Mouse (Mus musculus) embryonic facial prominence, embryonic 15.5 days (tissue): ENCODE measurements around the gene Serpina1f. TPM values are rescaled to one million over a fixed set of nuclear protein-coding genes. Genes with fewer than 3 reads are reported as not detected.
"Not testable (repeated sequence)": the region's sequence is repeated elsewhere in the genome, so short reads cannot be mapped to it uniquely, and the experiment has no call there.

Experiments
- ATAC-seq: fragments of 200-750 bp; cut with Nextera tagmentation; 2 replicates; pipeline ENCODE4 v1.8.0; 2017; ENCODE audit warnings: low read depth, moderate TSS enrichment; ENCODE audit not compliant: insufficient number of reproducible peaks, low FRiP score, low TSS enrichment
- H3K27ac ChIP-seq: fragments of 300-500 bp; sonication (generic); replicated peaks from 2 replicates; pipeline ENCODE4 v1.5.1; 2015; ENCODE audit warnings: mild to moderate bottlenecking, inconsistent platforms
- H3K27me3 ChIP-seq: fragments of 300-500 bp; sonication (generic); 2 replicates; pipeline ENCODE4 v1.6.1; 2015; ENCODE audit warnings: inconsistent platforms
- H3K36me3 ChIP-seq: fragments of 300-500 bp; sonication (generic); 2 replicates; pipeline ENCODE4 v1.6.1; 2015; ENCODE audit warnings: mild to moderate bottlenecking, inconsistent platforms
- H3K4me1 ChIP-seq: fragments of 300-500 bp; sonication (generic); 2 replicates; pipeline ENCODE4 v1.6.1; 2015; ENCODE audit warnings: inconsistent platforms
- H3K4me2 ChIP-seq: fragments of 300-500 bp; sonication (generic); replicated peaks from 2 replicates; pipeline ENCODE4 v1.6.1; 2015; ENCODE audit warnings: mild to moderate bottlenecking, inconsistent platforms
- H3K4me3 ChIP-seq: fragments of 300-500 bp; sonication (generic); replicated peaks from 2 replicates; pipeline ENCODE4 v1.5.1; 2015; ENCODE audit warnings: mild to moderate bottlenecking, inconsistent platforms
- H3K9ac ChIP-seq: fragments of 300-500 bp; sonication (generic); 2 replicates; pipeline ENCODE4 v1.6.1; 2015; ENCODE audit warnings: inconsistent platforms
- H3K9me3 ChIP-seq: fragments of 300-500 bp; sonication (generic); replicated peaks from 2 replicates; pipeline ENCODE4 v1.6.1; 2016; ENCODE audit warnings: inconsistent platforms
- WGBS: fragments of 180-500 bp; shearing (Covaris S2); methylation state at CpG from one replicate; pipeline ENCODE4 v1.1.7; 2015; 5-methylcytosine and 5-hydroxymethylcytosine counted together
- polyA plus RNA-seq: library from polyadenylated mRNA; unstranded; fragments of >200 nt; fragmentation: Nextera tagmentation; extraction: Ambion mirVana; gene quantifications from 2 replicates; pipeline ENCODE4 v1.2.1, GENCODE M21; 2015

The Serpina1f gene
- not detected in 2 replicates for polyA plus RNA-seq

DNA sequence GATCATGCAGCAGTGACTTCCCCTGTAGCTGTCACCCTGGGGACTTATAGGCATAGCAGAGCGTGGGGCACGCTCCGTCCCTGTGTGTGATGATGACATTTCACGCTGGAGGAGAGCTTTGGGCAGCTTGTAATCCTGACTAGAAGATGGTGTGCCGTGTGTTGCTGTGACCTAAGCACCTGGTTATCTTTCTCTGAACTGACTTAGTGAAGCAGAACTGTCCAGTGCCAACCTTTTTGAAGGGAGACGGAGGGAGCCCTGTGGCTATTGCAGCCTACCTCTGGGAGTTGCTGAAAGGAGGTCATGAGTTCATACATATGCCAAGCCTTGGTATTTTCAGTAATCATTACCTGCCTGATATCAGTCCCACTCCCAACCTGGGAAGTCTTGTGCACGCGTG is at the start of gene Serpina1f:
Gene Serpina1f, minus strand, starts transcription at position 101 of the 400 bp plus-strand sequence.
- no peak within 1 kb of the TSS for H3K4me2 ChIP-seq
- H3K36me3 ChIP-seq: no peaks in the 10 kb centered on the region
- no peaks in the 10 kb centered on the region for H3K4me1 ChIP-seq
- no peaks in the 10 kb centered on the region for H3K27me3 ChIP-seq
- H3K4me3 ChIP-seq: no peak within 1 kb of the TSS
- 91% methylated on average over 8 of the region's 8 CpGs for WGBS
- no peak for ATAC-seq
- no peak within 1 kb of the TSS for H3K9ac ChIP-seq
- H3K9me3 ChIP-seq: no peaks in the 10 kb centered on the region
- no peak within 1 kb of the TSS for H3K27ac ChIP-seq

DNA sequence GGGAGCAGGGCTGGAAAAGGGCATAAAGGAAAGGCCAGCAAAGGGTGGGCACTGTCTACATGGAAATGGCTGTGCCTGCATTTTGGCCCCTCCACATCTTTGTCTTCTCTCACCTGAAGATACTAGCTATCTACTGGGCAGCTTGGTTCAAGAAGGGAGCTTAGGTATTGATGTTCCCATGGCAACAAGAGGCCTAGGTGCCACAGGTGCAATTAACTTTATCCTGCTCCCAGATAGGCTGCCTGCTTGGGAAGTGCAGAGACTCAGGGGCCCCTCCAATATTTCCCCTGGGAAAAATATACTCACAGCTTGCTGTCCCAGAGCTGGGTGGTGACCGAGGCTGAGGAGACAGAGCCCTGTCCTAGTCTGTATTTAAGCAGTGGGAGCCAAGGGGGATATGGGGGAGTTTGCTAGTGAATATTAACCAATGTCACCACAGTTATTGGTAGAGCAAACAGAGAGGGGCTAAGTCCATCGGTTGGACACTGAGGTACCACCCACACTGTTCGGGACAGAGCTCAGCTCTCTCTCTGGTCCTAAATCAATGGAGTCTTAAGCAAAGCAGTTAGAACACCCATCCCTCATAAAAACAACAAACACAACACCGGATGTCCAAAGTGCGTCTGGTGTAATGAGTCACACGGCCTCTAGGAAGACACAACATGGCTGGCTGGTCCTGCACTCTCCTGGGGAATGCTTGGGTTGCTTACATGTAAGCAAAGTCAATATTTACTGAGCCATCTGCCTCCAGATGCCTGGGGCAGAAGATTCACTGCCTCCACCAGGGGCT is 42.7 kb upstream of the Serpina1f start:
- not testable (repeated sequence) for H3K4me3 ChIP-seq, H3K9me3 ChIP-seq, H3K36me3 ChIP-seq, H3K4me1 ChIP-seq, H3K27ac ChIP-seq, ATAC-seq, H3K4me2 ChIP-seq, H3K9ac ChIP-seq, H3K27me3 ChIP-seq
- 86% methylated on average over 6 of the region's 6 CpGs for WGBS

DNA sequence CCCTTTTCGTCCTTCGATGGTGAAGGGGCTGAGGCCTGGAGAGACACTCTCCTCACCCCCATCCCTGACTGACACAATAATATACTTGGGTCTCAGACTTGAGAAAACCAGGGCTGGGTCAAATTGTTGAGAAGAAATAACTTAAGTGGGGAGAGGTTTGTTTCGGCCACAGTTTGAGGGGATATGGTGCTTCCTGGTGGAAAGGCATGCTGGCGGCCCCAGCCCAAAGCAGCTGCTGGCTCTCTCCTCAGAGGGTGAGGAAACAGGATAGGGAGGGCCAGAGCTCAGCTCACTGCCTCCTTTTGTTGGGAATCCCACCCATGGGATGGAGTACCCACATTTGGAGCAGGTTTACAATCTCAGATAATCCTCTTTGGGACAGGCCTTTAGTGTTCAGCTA is 40.2 kb upstream of the Serpina1f start:
- WGBS: 89% methylated on average over 4 of the region's 4 CpGs
- H3K27me3 ChIP-seq, H3K4me3 ChIP-seq, H3K9me3 ChIP-seq, H3K36me3 ChIP-seq, H3K27ac ChIP-seq, H3K4me2 ChIP-seq, H3K4me1 ChIP-seq, H3K9ac ChIP-seq, ATAC-seq: not testable (repeated sequence)

DNA sequence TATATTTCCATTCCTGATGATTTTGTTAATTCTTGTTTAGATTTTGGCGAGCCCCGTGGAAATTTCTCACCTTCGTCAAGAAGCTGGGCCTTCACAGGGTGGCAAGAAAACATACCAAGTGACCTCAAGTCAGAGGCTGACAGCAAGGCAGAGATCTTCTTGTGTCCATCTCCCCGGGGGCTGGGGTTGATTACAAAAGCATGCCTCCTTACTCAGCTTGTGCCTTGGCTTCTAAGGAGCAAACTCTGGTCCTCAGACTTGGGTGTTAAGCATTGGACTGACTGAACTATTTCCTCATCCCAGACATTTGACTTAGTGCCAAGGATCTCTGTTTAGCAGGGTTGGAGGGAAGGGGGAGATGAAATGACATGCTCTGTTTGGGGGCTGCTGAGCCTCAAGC is 39.8 kb upstream of the Serpina1f start:
- not testable (repeated sequence) for H3K4me2 ChIP-seq, ATAC-seq, H3K27ac ChIP-seq, H3K9ac ChIP-seq, H3K27me3 ChIP-seq, H3K4me3 ChIP-seq, H3K4me1 ChIP-seq, H3K36me3 ChIP-seq, H3K9me3 ChIP-seq
- 84% methylated on average over 4 of the region's 4 CpGs for WGBS

DNA sequence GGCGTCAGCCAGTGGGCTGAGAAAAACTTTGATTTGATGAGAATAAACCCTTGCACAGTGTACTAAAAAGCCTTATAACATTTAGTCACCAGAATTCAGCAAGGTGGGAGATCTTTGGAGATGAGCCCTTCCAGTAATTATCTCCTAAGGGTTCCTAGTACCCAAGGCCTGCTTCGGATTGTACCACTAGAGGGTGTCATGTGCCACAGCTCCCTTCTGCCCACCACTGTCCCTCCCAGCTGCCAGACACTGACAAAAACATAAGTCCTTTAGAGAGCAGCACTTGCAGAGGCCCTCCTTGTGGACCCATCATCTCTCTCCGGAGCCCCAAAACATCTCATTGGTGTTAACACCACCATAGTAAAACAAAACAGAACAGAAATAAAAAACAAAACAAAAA is 16.2 kb upstream of the Serpina1f start:
- Histone ChIP-seq H3K4me1 (no peaks in the 10 kb centered on the region), H3K36me3 (no peaks in the 10 kb centered on the region), H3K27me3 (no peaks in the 10 kb centered on the region), H3K4me2 (no peak overlapping the region), H3K9me3 (no peaks in the 10 kb centered on the region), H3K27ac (no peak overlapping the region), H3K9ac (no peak overlapping the region), H3K4me3 (no peak overlapping the region)
- ATAC-seq: no peak
- WGBS: 73% methylated on average over 3 of the region's 3 CpGs

DNA sequence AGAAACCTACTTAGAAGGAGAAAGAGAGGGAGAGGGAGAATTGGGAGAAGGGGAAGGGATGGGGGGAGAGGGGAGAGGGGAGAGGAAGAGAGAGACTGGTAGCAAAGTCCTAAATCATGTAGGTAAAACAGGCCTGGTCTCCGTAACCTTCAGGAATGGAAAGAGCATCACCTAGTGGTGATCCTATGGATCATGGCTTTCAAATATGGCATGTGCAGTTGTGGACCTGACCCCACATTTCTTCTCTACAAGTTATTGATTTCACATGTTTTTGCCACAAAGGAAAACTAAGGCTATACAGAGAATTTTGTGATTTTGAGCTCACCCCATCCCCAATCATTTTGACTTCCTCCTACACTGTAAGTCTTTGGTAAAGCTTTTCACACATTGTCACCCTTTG is 15.1 kb upstream of the Serpina1f start:
- Histone ChIP-seq H3K4me1 (no peaks in the 10 kb centered on the region), H3K4me2 (no peak overlapping the region), H3K27me3 (no peaks in the 10 kb centered on the region), H3K9me3 (no peaks in the 10 kb centered on the region), H3K27ac (no peak overlapping the region), H3K36me3 (no peaks in the 10 kb centered on the region), H3K4me3 (no peak overlapping the region), H3K9ac (no peak overlapping the region)
- ATAC-seq: no peak
- 61% methylated on average over 1 of the region's 1 CpGs for WGBS

DNA sequence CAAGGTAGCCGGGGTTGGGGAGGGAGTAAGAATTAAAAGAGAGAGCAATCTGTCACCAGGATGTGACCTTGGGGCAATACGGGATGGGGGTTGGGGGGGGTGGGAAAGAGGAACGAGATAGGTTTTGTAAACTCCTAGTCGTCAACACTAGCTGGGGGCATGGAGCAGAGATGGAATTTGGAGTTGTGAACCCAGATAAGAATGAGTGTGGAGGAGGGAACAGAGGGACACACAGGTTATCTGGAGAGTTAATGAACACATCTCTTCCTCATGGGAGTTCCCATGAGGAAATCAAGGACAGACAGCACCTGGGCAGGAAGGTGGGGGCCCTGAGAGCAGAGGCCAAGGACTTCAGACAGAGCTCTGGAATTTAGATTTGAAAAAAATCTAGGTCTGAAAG is 10.8 kb upstream of the Serpina1f start:
- H3K9ac ChIP-seq: no peak overlapping the region
- no peaks in the 10 kb centered on the region for H3K27me3 ChIP-seq
- H3K4me1 ChIP-seq: no peaks in the 10 kb centered on the region
- no peak overlapping the region for H3K27ac ChIP-seq
- 62% methylated on average over 4 of the region's 4 CpGs for whole genome bisulfite sequencing
- no peaks in the 10 kb centered on the region for H3K36me3 ChIP-seq
- H3K4me3 ChIP-seq: no peak overlapping the region
- ATAC-seq: no peak
- no peak overlapping the region for H3K4me2 ChIP-seq
- no peaks in the 10 kb centered on the region for H3K9me3 ChIP-seq

DNA sequence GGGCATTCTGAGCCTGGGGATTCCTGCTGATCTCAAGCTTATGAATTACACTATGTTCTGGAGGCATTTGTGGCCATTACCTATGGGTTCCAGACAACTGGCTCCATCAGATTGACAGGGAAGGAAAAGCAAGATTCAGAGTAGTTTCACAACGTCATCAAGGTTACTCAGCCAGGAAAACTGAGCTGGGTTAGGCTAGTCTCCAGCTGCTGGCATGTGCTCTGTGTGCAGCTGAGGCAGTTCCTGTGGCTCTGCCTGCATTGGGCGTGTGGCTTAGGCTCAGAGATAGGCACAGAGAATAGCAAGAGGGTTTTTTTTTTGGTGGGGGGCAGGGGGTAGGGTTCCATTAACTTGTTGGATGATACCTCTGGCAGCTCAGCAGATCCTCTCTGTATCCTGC is 10.2 kb upstream of the Serpina1f start:
- ATAC-seq: no peak
- no peaks in the 10 kb centered on the region for H3K27me3 ChIP-seq
- no peak overlapping the region for H3K9ac ChIP-seq
- no peak overlapping the region for H3K4me3 ChIP-seq
- H3K9me3 ChIP-seq: no peaks in the 10 kb centered on the region
- no peak overlapping the region for H3K27ac ChIP-seq
- no peaks in the 10 kb centered on the region for H3K36me3 ChIP-seq
- WGBS: 69% methylated on average over 2 of the region's 2 CpGs
- H3K4me1 ChIP-seq: no peaks in the 10 kb centered on the region
- no peak overlapping the region for H3K4me2 ChIP-seq

DNA sequence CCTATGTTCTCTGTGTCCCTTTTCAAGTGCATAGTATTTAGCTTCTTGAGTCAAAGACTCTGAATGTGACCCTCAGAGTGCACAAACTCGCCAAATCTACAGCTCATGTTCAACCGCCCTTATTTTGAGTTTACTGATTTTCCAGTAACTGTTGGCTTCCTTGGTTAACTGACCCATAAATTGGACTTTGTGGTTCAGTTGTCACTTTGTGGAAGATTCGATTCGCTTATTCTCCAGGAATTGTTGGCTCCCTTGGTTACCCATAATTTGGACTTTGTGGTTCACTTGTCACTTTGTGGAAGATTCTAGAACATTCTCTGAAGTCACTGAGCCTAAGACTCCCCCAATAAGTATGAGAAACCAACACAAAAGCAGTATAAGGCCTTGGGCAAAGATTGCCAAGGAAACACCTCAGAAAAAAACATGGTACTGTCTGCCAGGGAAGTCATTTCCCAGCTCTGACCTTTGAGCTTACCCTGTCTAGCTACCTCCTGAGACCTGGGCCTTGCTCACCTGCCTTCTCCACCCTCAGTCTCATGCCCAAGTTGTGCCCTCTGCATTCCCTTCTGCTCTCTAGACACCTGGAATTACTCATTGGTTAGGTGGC is 4.9 kb upstream of the Serpina1f start:
- Histone ChIP-seq H3K4me3 (no peak overlapping the region), H3K9ac (no peak overlapping the region), H3K27me3 (no peaks in the 10 kb centered on the region), H3K36me3 (no peaks in the 10 kb centered on the region), H3K4me1 (no peaks in the 10 kb centered on the region), H3K9me3 (no peaks in the 10 kb centered on the region), H3K27ac (no peak overlapping the region), H3K4me2 (no peak overlapping the region)
- 81% methylated on average over 4 of the region's 4 CpGs for WGBS
- ATAC-seq: no peak

DNA sequence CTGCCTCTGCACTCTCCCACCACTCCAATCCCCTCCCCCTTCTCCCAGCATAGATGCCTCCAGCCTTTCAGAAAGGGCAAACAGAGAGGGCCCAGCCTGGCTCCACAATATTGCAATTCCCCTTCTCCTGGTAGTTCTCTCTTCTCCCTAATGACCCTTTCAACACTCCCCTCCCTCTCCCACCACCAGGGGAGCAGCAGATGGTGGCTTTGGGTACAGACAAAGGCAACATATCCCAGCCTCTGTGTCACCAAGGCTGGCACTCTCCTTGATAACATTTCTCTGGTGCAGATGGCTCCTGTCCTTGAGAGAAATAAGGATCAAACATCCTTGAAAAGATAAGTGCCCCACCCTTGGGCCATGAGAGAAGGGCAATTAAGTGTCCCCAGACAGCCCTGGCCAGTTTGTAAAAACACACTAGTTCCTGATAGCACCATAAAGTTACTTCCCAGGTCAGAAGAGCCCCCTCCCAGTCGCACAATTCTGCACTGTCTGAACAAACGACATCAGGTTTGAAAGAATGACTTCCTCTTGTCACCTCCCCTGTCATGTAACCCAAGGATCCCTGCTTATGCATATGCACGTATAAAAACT is 7.0 kb downstream of the Serpina1f start:
- H3K4me2 ChIP-seq: no peak overlapping the region
- H3K4me1 ChIP-seq: no peaks in the 10 kb centered on the region
- H3K9ac ChIP-seq: no peak overlapping the region
- H3K9me3 ChIP-seq: no peaks in the 10 kb centered on the region
- no peak overlapping the region for H3K27ac ChIP-seq
- 49% methylated on average over 3 of the region's 3 CpGs for WGBS
- no peaks in the 10 kb centered on the region for H3K27me3 ChIP-seq
- no peak overlapping the region for H3K4me3 ChIP-seq
- ATAC-seq: no peak
- no peaks in the 10 kb centered on the region for H3K36me3 ChIP-seq

DNA sequence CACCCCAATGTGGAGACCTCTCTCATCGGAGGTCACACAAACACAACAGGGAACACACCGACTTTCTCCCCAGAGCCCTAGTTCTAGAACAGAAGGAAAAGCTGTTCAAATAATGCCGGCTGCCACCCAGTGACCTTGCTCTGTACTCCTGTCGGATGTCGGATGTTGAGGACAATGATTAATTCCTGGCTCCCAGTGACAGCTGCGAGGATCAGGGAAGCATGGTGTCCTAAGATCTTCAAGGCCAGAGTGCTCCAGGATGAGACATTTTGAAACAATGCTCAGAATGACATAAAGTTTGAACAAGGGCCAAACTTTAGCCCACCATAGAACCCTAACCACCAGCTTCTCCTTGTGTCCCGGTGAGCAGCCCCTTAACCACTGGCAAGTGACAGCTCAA is 8.3 kb downstream of the Serpina1f start:
- ATAC-seq: no peak
- H3K27ac ChIP-seq: no peak overlapping the region
- no peaks in the 10 kb centered on the region for H3K4me1 ChIP-seq
- no peaks in the 10 kb centered on the region for H3K36me3 ChIP-seq
- no peak overlapping the region for H3K4me2 ChIP-seq
- no peak overlapping the region for H3K9ac ChIP-seq
- H3K27me3 ChIP-seq: no peaks in the 10 kb centered on the region
- no peak overlapping the region for H3K4me3 ChIP-seq
- no peaks in the 10 kb centered on the region for H3K9me3 ChIP-seq
- 69% methylated on average over 7 of the region's 7 CpGs for WGBS
